Mouse (Mus musculus) heart, embryonic 10.5 days (tissue): Measurements from ENCODE around the gene Wdr19. TPM values are rescaled to one million over a fixed set of nuclear protein-coding genes. Genes with fewer than 3 reads are reported as not detected.

Experiments used
- polyA plus RNA-seq: library from polyadenylated mRNA; unstranded; fragments of >200 nt; fragmentation: Nextera tagmentation; extraction: Ambion mirVana; gene quantifications from 2 replicates; pipeline ENCODE4 v1.2.1, GENCODE M21; 2016

Gene Wdr19
- polyA plus RNA-seq, 1 experiment from 2014 or later: 7.3 TPM

Other genes with a start within 250 kb of the Wdr19 start
- gene Tlr6, start 239.6 kb upstream of the Wdr19 start, polyA plus RNA-seq: 0.29 and 0.34 TPM in 2 replicates
- gene Fam114a1, start 229.6 kb upstream of the Wdr19 start, polyA plus RNA-seq: 35.3 and 36.2 TPM in 2 replicates
- gene Tmem156, start 107.6 kb upstream of the Wdr19 start, polyA plus RNA-seq: 0.12 and 0.13 TPM in 2 replicates
- gene Klhl5, start 92.2 kb upstream of the Wdr19 start, polyA plus RNA-seq: 12.9 and 13.0 TPM in 2 replicates
- gene Rfc1, start 136.0 kb downstream of the Wdr19 start, polyA plus RNA-seq: 62.2 and 68.1 TPM in 2 replicates
- 0.18 and 2.8 TPM in 2 replicates for gene Klb, start 148.6 kb downstream of the Wdr19 start, polyA plus RNA-seq
- 726 and 840 TPM in 2 replicates for gene Rpl9, start 191.7 kb downstream of the Wdr19 start, polyA plus RNA-seq
- gene Lias, start 191.8 kb downstream of the Wdr19 start, polyA plus RNA-seq: 64.5 and 67.8 TPM in 2 replicates
- gene Ugdh, start 236.3 kb downstream of the Wdr19 start, polyA plus RNA-seq: 99.8 and 135 TPM in 2 replicates